Mouse (Mus musculus) cerebellum, adult 2 months (tissue): ENCODE measurements around the gene Iqsec1. TPM values are rescaled to one million over a fixed set of nuclear protein-coding genes. Genes with fewer than 3 reads are reported as not detected.
A peak's percentile ranks its signal among the peaks of the same experiment; 100 is the strongest.

Experiments used
- DNase-seq, 2 experiments: peaks; one replicate each; pipeline ENCODE4 v3.0.0; 2021
- H3K27ac ChIP-seq: fragments of 200-500 bp; 2 replicates; pipeline ENCODE4 v1.5.1; 2012; ENCODE audit warnings: low read length, control low read depth, inconsistent platforms; ENCODE audit not compliant: insufficient read depth
- H3K27me3 ChIP-seq: fragments of 200-500 bp; 2 replicates; pipeline ENCODE4 v1.6.1; 2012; ENCODE audit warnings: inconsistent platforms, mild to moderate bottlenecking, low read length, moderate library complexity; ENCODE audit not compliant: control insufficient read depth, insufficient read depth
- H3K4me1 ChIP-seq: fragments of 200-500 bp; 2 replicates; pipeline ENCODE4 v1.6.1; 2011; ENCODE audit warnings: low read length; ENCODE audit not compliant: control insufficient read depth, insufficient read depth
- H3K4me3 ChIP-seq: fragments of 200-500 bp; replicated peaks from 2 replicates; pipeline ENCODE3; 2011; ENCODE audit warnings: mild to moderate bottlenecking, low read depth, low read length, control low read depth; ENCODE audit not compliant: insufficient read depth
- CTCF ChIP-seq: fragments of 200-500 bp; IDR thresholded peaks from 2 replicates; pipeline ENCODE4 v1.5.1; 2011; ENCODE audit warnings: low read depth, mild to moderate bottlenecking, control low read depth, low read length, moderate library complexity, borderline replicate concordance; ENCODE audit not compliant: insufficient read depth
- POLR2A ChIP-seq: fragments of 200-500 bp; IDR thresholded peaks from 2 replicates; pipeline ENCODE4 v1.6.1; 2011; ENCODE audit warnings: low read length, control low read depth, borderline replicate concordance; ENCODE audit not compliant: insufficient read depth
- WGBS: fragments of 180-500 bp; shearing (Covaris S2); methylation state at CpG from one replicate; pipeline ENCODE4 v1.1.7; 2018; 5-methylcytosine and 5-hydroxymethylcytosine counted together
- polyA plus RNA-seq: library from polyadenylated mRNA; depleted of rRNA; stranded (reverse); fragments of >200 nt; gene quantifications from 2 replicates; pipeline ENCODE4 v1.2.3, GENCODE M21; 2012

Gene Iqsec1
- polyA plus RNA-seq, 1 experiment, result 249 TPM

DNA sequence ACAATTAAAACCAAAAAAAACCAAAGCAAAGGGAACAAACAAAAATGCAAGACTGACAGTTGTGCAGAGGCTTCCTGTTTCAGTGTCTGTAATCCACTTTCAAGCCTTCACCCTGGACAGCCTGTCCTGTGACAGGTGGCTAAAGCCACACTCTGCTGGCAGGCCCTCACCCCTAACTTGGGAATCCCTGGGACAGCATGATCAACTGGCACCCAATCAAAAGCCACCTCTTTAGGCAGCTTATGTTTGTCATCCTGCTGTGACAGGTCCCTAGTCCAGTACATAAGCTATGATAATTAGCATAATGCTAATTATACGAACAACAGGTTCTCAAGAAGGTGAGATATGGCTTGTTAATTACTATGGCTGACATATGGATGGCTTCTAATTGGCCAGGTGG is 40.4 kb downstream of the Iqsec1 start:
- Histone ChIP-seq H3K27me3 (no peaks in the 10 kb centered on the region), H3K27ac (no peak overlapping the region), H3K4me1 (peaks cover 8% of the 10 kb centered on the region), H3K4me3 (no peak overlapping the region)
- TF ChIP-seq CTCF (no peak), POLR2A (no peak)
- DNase-seq, result peak in 1 of 2 experiments; percentile 60
- WGBS, result 51% methylated on average over 1 of the region's 1 CpGs

GRCm38 (mm10) chr6:90945560-90946230 is 42.8 kb downstream of the Iqsec1 start:
- Histone ChIP-seq H3K27me3 (no peaks in the 10 kb centered on the region), H3K4me3 (no peak overlapping the region), H3K4me1 (peaks cover 8% of the 10 kb centered on the region), H3K27ac (no peak overlapping the region)
- TF ChIP-seq POLR2A (no peak), CTCF (no peak)
- WGBS, result 58% methylated on average over 2 of the region's 2 CpGs
- peak; percentile 25 to 46 for DNase-seq

DNA sequence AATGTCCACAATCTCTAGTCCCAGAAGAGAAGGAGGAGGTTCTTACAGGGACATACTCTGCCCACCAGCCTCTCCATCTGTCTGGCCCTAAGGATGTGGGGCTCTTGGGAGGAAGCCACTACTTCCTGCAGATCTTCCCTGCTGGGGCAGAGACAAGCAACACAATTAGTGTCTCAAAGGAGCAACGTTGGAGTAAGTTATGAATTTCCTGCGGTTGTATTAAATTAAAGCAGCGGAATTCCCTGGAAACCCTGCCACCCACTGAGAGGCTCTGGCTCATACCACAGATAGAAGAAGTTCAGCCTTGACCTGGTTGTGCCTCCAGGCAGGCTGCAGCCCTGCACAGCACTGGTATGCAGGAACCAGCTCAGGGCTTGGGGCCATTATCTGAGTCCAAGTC is 47.2 kb downstream of the Iqsec1 start:
- Histone ChIP-seq H3K4me3 (no peak overlapping the region), H3K27me3 (no peaks in the 10 kb centered on the region), H3K27ac (no peak overlapping the region), H3K4me1 (peaks cover 4% of the 10 kb centered on the region)
- DNase-seq, result peak in 1 of 2 experiments; percentile 20
- 19% methylated on average over 3 of the region's 3 CpGs for WGBS
- TF ChIP-seq POLR2A (no peak), CTCF (no peak)

DNA sequence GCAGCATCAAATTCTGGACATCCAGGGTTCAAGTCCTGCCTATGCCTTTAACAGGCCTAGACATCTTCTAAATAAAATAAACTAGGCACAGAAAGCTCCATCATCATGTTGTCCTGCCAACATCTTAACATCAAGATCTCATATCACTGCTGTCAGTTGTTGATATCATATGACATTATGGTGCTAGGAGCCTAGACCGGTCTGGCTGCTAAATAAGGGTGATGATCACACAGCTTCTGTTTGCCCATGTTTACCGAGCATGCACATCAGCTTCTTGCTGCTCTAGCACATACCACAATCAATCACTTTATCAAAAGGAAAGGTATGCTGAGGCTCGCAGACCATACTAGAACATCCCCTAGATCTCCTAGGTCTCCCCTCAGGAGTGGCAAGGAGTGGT is 54.8 kb downstream of the Iqsec1 start:
- 95% methylated on average over 3 of the region's 3 CpGs for WGBS
- Histone ChIP-seq H3K27me3 (no peaks in the 10 kb centered on the region), H3K4me3 (no peak overlapping the region), H3K4me1 (no peaks in the 10 kb centered on the region), H3K27ac (no peak overlapping the region)
- no peak for DNase-seq
- TF ChIP-seq CTCF (no peak), POLR2A (no peak)

DNA sequence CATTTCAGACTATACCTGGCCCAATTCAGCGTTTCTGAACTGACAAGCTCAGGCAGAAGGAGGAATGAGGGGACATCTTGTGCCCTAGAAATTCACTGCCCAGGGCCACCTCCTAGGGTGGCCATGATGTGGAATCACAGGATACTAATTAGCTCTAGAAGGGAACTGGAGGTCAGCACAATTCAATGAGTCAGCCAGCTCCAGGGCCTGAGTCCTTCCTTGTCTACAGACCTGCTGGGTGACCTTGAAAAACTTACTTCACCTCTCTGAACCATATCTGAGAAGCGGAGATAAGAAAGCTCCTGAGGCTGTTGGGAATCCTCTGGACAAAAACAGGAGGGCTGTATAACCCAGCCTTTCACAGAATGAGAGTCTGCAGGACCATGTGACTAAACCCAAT is 59.7 kb downstream of the Iqsec1 start:
- no peaks in the 10 kb centered on the region for H3K27me3 ChIP-seq
- no peak overlapping the region for H3K27ac ChIP-seq
- DNase-seq, result peak in 1 of 2 experiments; percentile 53
- 82% methylated on average over 2 of the region's 2 CpGs for WGBS
- no peak overlapping the region for H3K4me3 ChIP-seq
- peaks cover 6% of the 10 kb centered on the region; the same call in 1 of the 2 replicates for H3K4me1 ChIP-seq
- TF ChIP-seq CTCF (no peak), POLR2A (no peak)

GRCm38 (mm10) chr6:90925472-90925871 is 63.0 kb downstream of the Iqsec1 start:
- Histone ChIP-seq H3K4me3 (no peak overlapping the region), H3K4me1 (peaks cover 6% of the 10 kb centered on the region; the same call in 1 of the 2 replicates), H3K27ac (0 out of 2 replicates have a peak overlapping the region, but pooled peaks have one; percentile 28), H3K27me3 (no peaks in the 10 kb centered on the region)
- no peak for TF ChIP-seq POLR2A
- TF ChIP-seq CTCF, result no peak
- peak; percentile 21 to 59 for DNase-seq
- 2% methylated on average over 3 of the region's 3 CpGs for WGBS

- Histone ChIP-seq H3K27me3 (no peaks in the 10 kb centered on the region), H3K4me1 (peaks cover 6% of the 10 kb centered on the region; the same call in 1 of the 2 replicates), H3K4me3 (no peak overlapping the region), H3K27ac (no peak overlapping the region)
- no peak for TF ChIP-seq CTCF
- no peak for TF ChIP-seq POLR2A
- WGBS, result 88% methylated on average over 3 of the region's 3 CpGs
- no peak for DNase-seq
Measured at GRCm38 (mm10) chr6:90924796-90925195, 63.7 kb downstream of the Iqsec1 start.

DNA sequence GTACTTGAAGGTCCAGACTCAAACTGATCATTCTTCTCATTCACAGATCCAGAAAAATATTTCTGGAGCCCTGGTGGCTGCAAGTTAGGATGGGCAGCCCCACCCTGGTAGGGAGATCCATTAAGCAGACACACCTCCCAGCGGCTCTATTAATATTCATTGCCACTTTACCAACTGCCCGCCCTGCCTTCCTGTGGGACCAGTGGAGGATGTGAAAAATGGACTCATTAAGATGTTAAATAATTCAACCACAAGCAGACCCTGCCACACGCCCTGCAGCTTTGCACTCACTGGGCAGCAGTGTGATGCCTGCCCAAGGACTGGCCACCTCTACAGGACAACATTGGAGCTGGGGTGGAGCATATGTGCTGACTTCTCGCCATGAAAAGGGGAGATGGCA is 64.1 kb downstream of the Iqsec1 start:
- DNase-seq, result no peak
- no peak overlapping the region for H3K27ac ChIP-seq
- no peak overlapping the region for H3K4me3 ChIP-seq
- TF ChIP-seq CTCF (no peak), POLR2A (no peak)
- no peaks in the 10 kb centered on the region for H3K27me3 ChIP-seq
- WGBS, result 79% methylated on average over 4 of the region's 4 CpGs
- H3K4me1 ChIP-seq, result peaks cover 6% of the 10 kb centered on the region; the same call in 1 of the 2 replicates
